Mouse (Mus musculus): Measurements from ENCODE around the gene Ccdc40.

GRCm38 (mm10) chr11:119228846-119229626 is 664 bp downstream of the Ccdc40 start:
- TF ChIP-seq POLR2A (IDR thresholded peaks at IDR 0.05; ENCODE audit: borderline replicate concordance, low read depth, low read length) (no peak), CTCF (IDR thresholded peaks at IDR 0.05; ENCODE audit: low read depth, low read length) (no peak)

Data from bone marrow macrophage, adult 2 months (primary cell).